Mouse (Mus musculus) monocyte, adult 2 months (primary cell): ENCODE data around the gene Mapk9.

Experiments
- DNase-seq, 2 experiments: peaks; one replicate each; pipeline ENCODE4 v3.0.0; 2022; ENCODE audit warnings: low spot score in 2 of 2, low read depth in 1 of 2

The Mapk9 gene

DNA sequence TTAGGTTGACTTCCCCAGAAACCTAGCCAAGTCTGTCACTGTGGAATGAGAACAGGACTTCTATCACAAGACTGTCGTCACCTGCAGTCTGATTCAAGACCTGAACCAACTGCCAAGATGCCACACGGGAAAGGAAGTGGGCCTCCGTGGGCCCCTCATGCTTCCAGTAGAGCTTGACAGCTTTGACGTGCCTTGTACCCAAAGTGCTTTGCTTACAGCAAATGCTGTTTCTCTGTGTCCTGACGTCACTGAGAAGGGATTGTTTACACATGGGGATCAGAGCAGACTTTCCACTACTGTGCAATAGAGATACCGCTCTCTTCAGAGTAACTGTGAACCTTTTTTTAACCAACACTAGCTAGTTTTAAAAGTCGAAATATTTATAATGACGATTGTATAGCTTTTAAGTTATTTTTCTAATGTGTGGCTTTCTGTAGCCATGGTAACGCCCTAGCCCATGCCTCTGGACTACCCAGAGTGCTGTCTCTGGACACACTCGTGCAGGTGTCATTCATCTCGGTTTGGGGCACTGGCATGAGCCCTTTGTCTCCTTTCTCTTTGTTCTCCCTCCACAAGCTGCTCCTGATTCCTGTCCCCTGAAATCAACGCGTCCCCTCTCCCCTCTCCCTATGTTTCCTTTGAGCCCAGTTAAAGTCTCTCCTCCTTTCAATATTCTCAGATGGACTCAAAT is 8.7 kb upstream of the Mapk9 start:
- DNase-seq = no peak

DNA sequence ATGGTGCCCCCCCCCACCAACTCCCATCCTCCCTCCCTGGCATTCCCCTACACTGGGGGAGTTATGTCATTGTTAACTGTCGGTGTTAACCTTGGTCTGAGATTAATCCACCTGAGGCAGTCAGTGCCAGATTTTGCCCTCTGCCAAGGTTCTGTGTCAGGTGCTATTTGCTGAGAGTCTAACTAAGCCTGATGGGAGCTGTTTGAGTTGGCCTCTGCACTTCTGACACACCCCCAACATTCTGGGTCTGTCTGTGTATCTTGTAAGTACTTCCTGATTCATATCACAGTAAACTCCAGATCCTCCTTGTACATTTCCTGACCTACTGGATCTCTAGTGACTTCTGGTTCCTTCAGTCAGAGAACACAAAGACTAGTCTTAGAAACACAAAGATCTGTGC is 5.9 kb upstream of the Mapk9 start:
- no peak for DNase-seq

DNA sequence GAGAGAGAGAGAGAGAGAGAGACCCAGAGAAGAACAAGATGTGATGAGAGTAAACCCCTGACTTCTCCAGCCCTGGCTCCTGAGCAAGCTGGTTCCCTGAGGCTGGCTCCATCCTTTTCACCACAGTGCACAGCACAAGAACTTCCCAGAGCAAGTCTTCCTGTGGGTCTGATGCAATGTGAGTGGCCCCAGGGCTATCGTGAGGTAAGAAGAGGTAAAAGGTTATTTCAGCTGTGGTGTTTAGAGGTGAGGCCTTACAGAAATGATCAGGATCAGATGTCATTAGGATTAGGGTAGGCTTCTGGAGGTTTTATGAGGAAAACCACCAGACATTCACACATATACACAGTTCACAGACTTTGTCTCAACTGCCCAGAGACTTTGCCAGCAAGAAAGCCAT is 4.7 kb upstream of the Mapk9 start:
- no peak for DNase-seq

DNA sequence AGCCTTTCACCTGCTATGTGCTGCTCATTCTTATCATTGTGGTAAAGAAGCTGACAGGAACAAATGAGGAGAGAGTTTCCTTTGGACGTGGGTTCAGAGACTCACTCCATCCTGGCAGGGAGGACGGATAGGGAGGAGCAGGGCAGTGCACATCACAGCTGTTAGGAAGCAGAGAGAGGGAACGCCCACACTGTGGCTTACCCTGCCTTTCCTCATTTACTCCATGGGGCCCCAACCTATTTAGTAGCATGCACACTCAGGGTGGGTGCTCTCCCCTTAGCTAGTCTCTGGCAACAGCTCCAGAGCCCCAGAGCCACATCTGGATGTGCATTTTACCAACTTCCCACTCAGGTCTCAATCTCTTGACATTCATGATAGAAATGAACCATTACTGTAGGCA is 3.8 kb upstream of the Mapk9 start:
- DNase-seq = no peak

DNA sequence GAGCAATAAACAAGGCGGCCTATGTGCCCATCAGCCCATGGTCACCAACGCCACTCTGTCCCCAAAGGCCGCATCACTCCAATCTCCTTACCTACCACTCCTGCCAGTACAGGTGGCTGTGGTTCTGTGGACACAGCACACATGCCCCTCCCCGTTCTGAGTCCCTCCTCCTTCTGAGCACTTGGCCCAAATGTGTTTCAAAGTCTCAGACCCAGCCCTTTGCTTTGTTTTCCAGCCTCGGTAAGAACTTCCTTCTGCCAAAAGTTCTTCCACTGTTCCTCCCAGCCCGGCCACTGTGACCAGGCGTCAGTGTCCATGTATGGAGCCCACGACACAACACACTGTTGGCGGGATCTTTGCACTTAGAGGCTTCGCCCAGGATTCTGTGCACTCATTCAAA is 2.2 kb upstream of the Mapk9 start:
- no peak for DNase-seq

DNA sequence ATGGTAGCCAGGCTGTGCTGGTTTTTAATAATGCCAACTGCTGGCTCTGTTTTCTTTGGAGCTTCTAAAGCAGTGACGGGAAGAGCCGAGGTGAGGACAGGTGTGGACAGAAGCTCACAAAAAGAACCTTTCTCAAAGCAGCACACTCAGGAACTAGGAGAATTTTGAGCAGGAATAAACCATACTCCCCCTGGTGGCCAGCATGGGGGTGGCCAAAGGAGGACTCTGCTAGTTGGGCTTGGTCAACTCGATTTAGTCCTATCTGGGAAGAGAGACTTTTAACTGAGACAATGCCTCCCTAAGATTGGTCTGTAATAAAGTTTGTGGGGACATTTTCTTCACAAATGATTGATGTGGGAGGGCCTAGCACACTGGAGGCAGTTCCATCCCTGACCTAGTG is 1.6 kb upstream of the Mapk9 start:
- peak in 1 of 2 experiments; percentile 23 for DNase-seq

DNA sequence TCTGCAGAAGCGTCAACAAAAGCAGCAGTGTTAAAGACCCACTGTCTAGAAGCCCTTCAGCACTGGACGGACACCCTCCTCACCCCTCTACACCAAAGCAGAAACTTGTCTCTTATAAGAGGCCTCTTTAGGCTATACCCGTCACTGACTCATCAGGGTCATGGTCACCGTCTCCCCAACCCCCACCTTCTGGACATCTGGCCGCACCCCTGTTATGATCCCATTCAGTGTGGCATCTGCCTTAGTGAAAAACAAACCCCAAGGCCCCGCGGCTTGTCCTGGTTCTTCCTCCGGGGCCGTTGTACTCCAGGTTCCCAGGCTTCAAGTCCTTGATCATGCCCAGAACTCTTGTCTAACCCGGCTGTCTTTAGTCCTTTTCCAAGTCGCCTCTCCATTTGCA is 593 bp upstream of the Mapk9 start:
- DNase-seq = no peak

DNA sequence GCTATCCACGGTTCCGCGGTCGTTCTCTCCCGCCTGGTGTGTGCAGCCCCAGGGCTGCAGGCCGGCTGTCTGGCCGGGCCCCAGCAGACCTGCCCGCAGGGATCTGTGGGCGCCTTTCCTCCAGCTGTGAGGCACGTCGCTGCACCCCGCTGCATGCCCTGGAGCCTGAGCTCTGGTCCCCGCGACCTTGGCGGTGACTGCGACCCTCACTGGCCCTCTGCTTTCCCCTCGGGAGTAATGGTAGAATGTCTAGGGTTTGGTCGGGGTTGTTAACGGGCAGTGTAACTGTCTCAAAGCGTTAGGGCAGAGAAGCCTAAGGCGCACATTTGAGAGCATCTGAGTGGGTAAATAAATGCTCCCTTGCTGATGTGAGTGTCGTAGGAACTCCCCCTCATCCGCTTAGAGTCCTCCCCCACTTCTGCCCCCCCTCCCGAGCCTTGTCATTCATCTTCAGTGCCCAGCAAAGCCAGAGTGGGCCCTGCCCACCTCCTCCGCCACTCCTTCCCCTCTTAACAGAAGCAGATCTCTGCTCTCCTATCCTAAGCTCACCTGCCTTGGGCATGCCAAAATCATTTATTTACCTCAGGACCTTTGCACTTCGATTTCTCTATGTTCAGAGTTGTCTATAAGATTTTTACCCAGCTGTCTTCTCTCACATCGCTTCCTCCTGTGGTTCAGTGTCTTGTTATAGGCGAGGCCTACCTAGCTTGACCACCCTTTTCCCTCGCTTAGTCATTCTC is 690 bp downstream of the Mapk9 start:
- no peak for DNase-seq

DNA sequence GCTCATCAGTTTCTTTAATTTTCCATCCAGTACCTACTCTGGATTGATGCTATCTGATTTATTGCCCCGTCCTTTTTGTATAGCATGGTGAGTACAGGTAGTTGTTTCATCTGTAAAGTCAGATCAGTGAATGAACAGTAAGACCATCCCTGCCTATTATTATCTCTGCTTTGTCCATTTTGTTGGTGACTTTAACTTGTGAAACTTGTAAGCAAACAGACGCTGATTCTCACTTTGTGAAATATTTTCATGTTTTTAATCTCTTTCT is 1.2 kb downstream of the Mapk9 start:
- DNase-seq = no peak

DNA sequence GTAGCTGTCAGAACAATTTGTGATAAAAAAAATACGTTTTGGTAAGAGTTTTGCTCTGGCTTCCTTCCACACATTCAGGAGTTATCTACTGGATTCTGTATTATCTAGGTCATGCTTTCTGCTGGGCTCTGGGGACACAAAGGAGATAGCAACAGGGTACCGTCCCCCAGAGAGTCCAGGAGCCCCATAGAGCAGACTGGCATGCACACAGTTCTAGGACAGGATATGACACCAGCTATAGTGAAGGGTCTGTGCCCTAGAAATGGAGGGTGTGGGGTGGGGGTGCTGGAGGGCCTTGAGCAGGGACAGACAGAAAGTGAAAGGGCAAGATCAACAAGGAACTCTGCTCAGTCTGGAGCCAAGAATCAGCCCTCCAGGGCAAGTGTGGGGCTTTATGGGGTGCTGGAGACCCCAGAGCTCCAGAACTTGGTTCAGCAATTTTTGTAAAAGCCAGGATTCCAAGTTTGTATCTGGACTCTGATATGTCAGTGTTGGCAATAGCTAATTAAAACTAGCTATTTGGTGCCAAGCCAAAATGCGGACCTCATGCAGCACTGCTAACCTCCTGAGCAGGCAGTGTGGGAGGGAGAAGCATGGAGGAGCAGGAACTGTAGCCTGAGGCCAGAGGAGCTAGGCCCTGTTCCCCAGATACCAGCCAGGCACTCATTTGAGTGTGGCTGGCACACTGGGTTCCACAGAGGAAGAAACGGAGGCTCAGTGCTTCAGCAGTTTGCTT is 1.7 kb downstream of the Mapk9 start:
- DNase-seq = no peak

DNA sequence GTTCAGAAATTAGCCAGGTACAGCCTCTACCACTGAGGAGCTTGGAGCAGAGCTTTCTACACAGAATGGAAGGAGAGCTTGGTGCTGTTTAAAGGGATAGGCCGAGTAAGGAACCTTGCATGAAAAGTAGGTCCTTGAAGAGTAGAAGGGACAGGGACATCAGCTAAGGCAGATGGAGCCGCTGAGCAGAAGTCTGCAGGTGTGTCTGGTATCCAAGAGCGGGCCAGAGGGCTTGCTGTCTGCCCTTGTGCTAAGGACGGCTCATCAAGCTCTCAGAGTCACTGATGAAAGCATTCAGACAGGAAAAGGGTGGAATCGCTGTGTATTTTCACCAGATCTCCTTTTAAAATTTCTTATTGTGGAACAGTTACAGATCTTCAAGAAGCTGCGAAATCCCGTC is 3.8 kb downstream of the Mapk9 start:
- DNase-seq = no peak

DNA sequence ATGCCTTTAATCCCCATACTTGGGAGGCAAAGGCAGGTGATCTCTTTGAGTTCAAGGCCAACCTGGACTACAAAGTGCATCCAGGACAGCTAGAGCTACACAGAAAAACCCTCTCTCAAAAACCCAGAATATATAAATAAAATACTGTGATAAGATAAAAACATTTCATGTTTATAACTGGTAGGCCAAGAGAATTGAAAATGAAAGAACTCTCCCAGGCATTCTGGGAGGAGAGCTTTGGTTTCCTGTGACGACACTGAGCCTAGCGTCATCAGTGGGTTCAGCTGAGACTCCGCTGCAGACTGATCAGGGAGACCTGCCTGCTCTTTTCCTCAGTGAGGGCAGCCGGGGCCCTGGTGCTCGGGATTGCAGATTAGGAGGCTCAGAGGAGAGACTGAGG is 8.6 kb downstream of the Mapk9 start:
- DNase-seq = no peak

DNA sequence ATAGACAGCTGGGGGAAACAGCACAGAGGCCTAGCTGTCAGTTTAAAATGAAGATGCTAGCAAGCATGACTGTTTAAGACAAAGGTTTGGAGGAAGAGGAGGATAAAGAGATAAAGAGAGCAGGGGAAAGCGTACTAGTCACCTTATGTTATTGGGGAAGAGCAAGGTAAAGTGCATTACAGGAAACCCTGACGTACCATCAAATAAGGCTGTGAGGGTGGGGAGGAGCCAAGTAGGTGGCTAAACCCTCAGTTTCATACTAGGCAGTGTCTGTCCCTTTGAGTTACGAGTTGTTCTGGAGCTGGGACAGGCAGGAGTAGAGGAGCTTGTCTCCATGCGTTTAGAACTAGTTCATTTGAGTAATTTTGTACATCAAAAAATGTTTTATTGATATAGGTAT is 14.6 kb downstream of the Mapk9 start:
- no peak for DNase-seq

DNA sequence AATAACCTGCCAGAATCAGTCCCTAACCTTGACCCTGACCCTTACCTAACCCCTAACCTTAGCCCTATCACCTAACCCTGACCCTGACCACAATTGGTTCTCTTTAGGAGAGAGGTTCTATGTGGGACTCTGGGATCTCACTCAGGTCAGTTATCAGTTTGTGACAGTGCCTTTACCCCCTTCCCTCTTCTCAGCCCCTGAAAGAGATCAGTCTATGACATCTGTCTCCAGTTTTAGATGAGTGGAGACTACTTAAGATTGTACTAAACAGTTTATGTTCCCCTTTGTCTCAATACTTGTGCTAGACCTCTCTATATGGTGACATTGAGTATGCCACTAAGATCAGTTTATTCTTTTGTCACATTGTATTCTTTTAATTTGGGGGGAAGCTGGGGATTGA is 17.4 kb downstream of the Mapk9 start:
- DNase-seq = no peak

DNA sequence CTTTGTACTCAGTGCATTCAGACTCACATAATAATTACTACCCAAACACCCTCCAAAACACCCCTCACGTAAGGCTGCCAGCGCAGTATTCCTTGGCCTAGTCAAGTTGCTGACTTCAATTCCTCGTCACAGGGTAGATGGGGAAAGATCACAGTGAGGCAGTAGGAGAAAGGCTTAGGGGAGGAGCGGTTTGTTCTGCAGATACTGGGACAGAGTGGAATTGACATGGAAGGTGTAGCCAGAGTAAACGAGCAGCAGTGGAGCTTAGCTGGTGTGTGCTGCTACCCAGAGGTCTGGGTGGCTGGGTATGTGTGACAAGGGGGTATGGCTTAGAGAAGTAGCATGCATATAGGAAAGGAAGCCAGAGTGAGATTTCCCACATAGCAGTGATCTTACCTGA is 20.8 kb downstream of the Mapk9 start:
- no peak for DNase-seq

DNA sequence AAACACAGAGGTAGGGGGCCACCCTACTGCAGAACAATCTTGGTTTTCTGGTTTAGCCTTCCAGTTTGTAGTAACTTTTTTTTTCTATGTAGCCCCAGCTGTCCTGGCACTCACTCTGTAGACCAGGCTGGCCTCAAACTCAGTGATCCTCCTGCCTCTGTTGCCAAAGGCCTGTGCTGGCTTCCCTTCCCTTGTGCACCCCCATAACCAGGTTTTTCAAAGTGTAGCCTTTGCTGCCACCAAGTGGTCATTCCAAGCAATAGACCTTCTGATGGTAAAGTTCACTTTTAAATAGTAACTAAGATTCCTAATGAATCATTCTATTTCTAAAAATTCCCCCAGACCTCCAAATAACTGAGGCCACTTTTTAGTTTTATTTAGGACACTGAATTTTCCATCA is 23.2 kb downstream of the Mapk9 start:
- DNase-seq = no peak

DNA sequence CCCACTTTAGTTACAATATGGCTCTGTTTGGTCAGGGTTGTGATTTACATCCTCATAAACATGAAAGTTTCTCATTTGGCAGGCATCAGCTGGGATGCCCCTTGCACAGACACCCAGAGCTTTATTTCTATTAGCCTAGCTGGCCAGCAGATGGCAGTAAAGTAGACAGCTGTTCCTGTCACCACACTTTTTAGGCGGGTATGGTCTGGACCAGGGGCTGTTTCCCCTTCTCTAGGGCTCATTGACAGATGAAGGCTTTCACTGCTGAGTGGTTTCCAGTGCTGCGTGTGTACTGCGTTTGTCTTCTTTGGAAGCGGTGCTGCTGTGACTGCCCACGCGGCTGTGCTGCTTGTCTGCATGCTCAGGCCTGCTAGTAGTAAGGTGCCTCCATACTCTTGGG is 25.4 kb downstream of the Mapk9 start:
- no peak for DNase-seq

DNA sequence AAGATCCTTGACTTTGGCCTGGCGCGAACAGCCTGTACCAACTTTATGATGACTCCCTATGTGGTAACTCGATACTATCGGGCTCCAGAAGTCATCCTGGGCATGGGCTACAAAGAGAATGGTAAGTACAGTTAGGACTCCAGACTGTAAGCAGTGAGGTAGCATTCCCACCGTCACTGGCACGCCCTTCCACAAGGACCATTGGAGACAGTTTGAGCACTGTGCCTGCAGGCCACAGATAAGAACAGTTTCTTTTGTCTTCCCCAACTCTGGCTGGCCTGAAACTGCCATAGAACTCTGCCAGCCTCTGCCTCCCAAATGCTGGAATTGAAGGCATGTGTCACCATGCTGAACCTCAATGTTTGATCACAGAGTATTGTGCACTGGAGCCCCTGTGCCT is 26.2 kb downstream of the Mapk9 start:
- no peak for DNase-seq

DNA sequence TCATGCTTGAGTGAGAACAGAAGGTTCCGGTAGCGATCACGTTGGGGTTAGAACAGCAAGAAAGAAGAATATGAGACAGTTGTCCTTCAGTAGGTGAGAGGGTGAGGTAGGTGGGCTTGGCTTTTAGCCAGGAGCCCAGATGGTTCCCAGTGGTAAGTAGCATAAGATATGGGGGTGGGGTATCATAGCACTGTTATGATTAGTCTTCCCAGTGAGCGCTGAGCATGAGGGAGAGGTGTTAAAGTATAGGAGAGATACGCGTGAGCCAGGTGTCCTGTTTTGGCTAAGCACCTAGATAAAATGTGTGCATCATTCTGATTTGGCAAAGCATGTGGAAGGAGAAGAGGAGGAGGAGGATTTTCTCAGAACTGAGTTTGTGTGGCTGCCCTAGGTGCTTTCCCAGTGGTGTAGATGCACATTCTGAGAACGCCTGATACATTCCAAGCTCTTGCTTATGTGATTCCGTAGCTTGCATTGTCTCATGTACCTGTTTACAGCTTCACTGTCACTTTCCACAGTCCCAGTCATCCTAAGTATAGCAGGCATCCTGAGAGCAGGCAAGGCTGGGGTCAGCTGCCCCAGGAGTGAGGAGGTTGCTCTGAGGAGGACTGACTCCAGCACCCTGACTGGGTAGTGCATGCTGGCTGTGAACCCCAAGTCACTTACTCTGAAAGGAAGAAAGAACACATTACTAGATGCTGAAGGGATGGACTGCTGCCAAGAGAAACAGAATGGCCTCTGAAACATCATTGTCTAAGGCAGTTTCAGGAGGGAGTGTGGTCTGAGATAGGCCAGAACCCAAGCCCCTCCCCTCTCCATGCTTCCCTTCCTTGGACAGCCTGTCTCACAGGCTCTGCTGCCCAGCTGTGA is 30.6 kb downstream of the Mapk9 start:
- DNase-seq = no peak

DNA sequence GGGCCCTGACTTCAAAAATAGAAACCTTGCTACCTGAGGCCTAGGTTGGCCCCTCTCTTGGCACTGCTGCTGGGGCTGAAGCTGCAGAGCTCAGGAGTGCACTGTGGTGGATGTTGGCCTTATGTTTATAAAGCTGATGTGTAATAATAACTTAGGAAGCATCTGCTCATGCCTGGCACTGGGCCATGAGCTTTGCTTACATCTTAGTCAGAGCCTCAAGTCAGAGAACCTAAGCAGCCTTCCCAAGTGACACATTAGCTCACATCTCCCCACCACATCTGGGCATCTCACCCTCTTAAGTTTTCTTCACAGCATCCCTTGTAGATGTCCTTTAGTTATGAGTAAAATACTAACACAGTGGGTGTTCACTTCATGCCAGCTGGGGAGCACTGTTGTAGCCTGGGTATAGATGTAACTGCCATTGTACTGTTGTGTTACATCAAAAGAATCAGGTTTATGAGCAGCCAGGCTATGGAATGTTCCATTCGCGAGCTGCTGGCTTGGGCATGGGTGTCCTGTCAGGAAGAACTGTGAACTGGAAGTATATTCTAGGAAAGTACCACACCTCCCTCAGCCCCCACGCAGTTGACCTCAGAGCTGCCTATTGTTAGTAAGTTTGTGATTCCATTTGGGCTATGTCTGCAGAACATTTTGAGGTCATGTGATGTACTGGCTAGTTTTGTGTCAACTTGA is 33.5 kb downstream of the Mapk9 start:
- no peak for DNase-seq

DNA sequence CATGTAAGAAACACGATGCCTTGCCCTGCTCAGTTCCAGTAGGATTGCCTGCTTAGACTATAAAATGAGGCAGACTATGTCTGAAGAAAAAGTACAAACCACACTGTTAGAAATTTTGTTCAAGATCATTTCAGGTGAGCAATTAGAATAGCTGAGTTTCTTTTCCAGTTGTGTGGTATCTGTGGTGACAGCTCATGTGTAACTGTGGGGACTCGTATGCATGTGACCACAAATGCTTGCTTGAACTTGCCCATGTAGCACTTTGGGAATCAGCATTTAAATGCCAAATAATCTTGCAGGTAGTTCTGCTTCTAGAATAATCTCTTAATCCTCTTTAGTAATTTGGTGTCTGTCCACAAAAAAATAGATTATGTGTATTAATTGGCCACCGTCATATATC is 36.8 kb downstream of the Mapk9 start:
- DNase-seq = no peak
